Mouse (Mus musculus) CH12.LX (cell line): ENCODE measurements at regions not wholly inside any gene's neighbourhood (a gene's known extent, or its start where the extent isn't known, plus 50 kb on each side); places are given as distances from the start of the nearest gene placed in this dataset.
A peak's percentile ranks its signal among the peaks of the same experiment; 100 is the strongest.

Source experiments
- DNase-seq: peaks from one replicate; pipeline ENCODE4 v3.0.0-alpha.2; 2013; ENCODE audit errors: extremely low read depth
- H3K27ac ChIP-seq: 2 replicates; pipeline ENCODE4 v1.5.1; 2012; ENCODE audit warnings: low read depth, mild to moderate bottlenecking, control low read depth, moderate library complexity; ENCODE audit not compliant: insufficient read depth
- H3K27me3 ChIP-seq: replicated peaks from 2 replicates; pipeline ENCODE3; 2012; ENCODE audit warnings: inconsistent platforms
- H3K36me3 ChIP-seq, 2 experiments: replicated peaks in 1 of 2; 2 replicates each; pipeline versions ENCODE3 to v1.6.1; 2012; ENCODE audit warnings: inconsistent platforms in 1 of 2, low read length in 1 of 2, mild to moderate bottlenecking in 1 of 2, mixed read lengths in 1 of 2, moderate library complexity in 1 of 2; ENCODE audit not compliant: control insufficient read depth in 1 of 2, insufficient read depth in 1 of 2
- H3K4me1 ChIP-seq, 2 experiments: 2 replicates each; pipeline ENCODE4 v1.6.1; 2012; ENCODE audit warnings: inconsistent platforms in 1 of 2, moderate library complexity in 1 of 2; ENCODE audit not compliant: insufficient read depth in 2 of 2, control insufficient read depth in 1 of 2
- H3K4me2 ChIP-seq: 2 replicates; pipeline ENCODE4 v1.6.1; 2012; ENCODE audit warnings: low read depth, mild to moderate bottlenecking, control low read depth; ENCODE audit not compliant: poor library complexity, insufficient read depth, severe bottlenecking
- H3K4me3 ChIP-seq, 3 experiments: fragments of 150-350 bp in 1 of 3; sonication (generic) in 1 of 3; replicated peaks in 1 of 3; 2 replicates each; pipeline versions ENCODE3 to v1.5.1; 2011 to 2012; ENCODE audit warnings: low read depth in 2 of 3, low read length in 2 of 3, mild to moderate bottlenecking in 2 of 3, moderate library complexity in 2 of 3, control low read depth in 1 of 3, improper control_type of control experiment in 1 of 3, inconsistent platforms in 1 of 3, mixed read lengths in 1 of 3; ENCODE audit not compliant: poor library complexity in 1 of 3
- H3K79me2 ChIP-seq: replicated peaks from 2 replicates; pipeline ENCODE4 v1.6.1; 2012; ENCODE audit warnings: mild to moderate bottlenecking, moderate library complexity; ENCODE audit not compliant: control insufficient read depth, poor library complexity, insufficient read depth, severe bottlenecking; ENCODE audit errors: extremely low read depth
- H3K9ac ChIP-seq: 2 replicates; pipeline ENCODE4 v1.6.1; 2012; ENCODE audit warnings: low read depth, mild to moderate bottlenecking, control low read depth, moderate library complexity; ENCODE audit not compliant: insufficient read depth
- H3K9me3 ChIP-seq: replicated peaks from 2 replicates; pipeline ENCODE3; 2012; ENCODE audit warnings: low read length, inconsistent platforms, mixed read lengths
- CHD1 ChIP-seq: IDR thresholded peaks from 2 replicates; pipeline ENCODE4 v1.6.1; 2012; ENCODE audit warnings: low read depth, low read length, improper control_type of control experiment, inconsistent platforms
- CHD2 ChIP-seq: IDR thresholded peaks from 2 replicates; pipeline ENCODE4 v1.6.1; 2011; ENCODE audit warnings: low read length, improper control_type of control experiment
- CTCF ChIP-seq, 2 experiments: IDR thresholded peaks in 1 of 2; conservative IDR thresholded peaks in 1 of 2; 2 replicates each; pipeline ENCODE4 v1.5.1; 2011 to 2012; ENCODE audit warnings: low read depth in 2 of 2, low read length in 2 of 2, improper control_type of control experiment in 1 of 2, inconsistent platforms in 1 of 2, mild to moderate bottlenecking in 1 of 2, moderate library complexity in 1 of 2
- E2F4 ChIP-seq: IDR thresholded peaks from 2 replicates; pipeline ENCODE4 v1.6.1; 2011; ENCODE audit warnings: low read depth, low read length, improper control_type of control experiment; ENCODE audit not compliant: insufficient replicate concordance
- ELF1 ChIP-seq: IDR thresholded peaks from 2 replicates; pipeline ENCODE4 v1.6.1; 2014; ENCODE audit warnings: low read depth, mild to moderate bottlenecking, inconsistent platforms, low read length, improper control_type of control experiment
- EP300 ChIP-seq: IDR thresholded peaks from 2 replicates; pipeline ENCODE4 v1.6.1; 2011; ENCODE audit warnings: low read length, improper control_type of control experiment
- ETS1 ChIP-seq: conservative IDR thresholded peaks from 2 replicates; pipeline ENCODE4 v1.6.1; 2012; ENCODE audit warnings: low read depth, mild to moderate bottlenecking, inconsistent platforms, low read length, improper control_type of control experiment, moderate library complexity
- GABPA ChIP-seq: IDR thresholded peaks from 2 replicates; pipeline ENCODE4 v1.6.1; 2012; ENCODE audit warnings: low read depth, low read length, improper control_type of control experiment, inconsistent platforms; ENCODE audit not compliant: insufficient replicate concordance
- IRF4 ChIP-seq: IDR thresholded peaks from 2 replicates; pipeline ENCODE4 v1.6.1; 2014; ENCODE audit warnings: low read depth, mild to moderate bottlenecking, inconsistent platforms, low read length, improper control_type of control experiment
- JUND ChIP-seq: conservative IDR thresholded peaks from 2 replicates; pipeline ENCODE4 v1.6.1; 2011; ENCODE audit warnings: low read depth, low read length, improper control_type of control experiment
- KAT2A ChIP-seq: IDR thresholded peaks from 2 replicates; pipeline ENCODE4 v1.6.1; 2012; ENCODE audit warnings: low read length, improper control_type of control experiment, inconsistent platforms; ENCODE audit not compliant: insufficient replicate concordance
- MAX ChIP-seq: IDR thresholded peaks from 2 replicates; pipeline ENCODE4 v1.6.1; 2011; ENCODE audit warnings: low read length, improper control_type of control experiment
- MAZ ChIP-seq: IDR thresholded peaks from 2 replicates; pipeline ENCODE4 v1.6.1; 2012; ENCODE audit warnings: low read depth, mild to moderate bottlenecking, inconsistent platforms, low read length, improper control_type of control experiment, moderate library complexity
- MYC ChIP-seq: IDR thresholded peaks from 2 replicates; pipeline ENCODE4 v1.6.1; 2011; ENCODE audit warnings: low read depth, mild to moderate bottlenecking, improper control_type of control experiment, low read length
- NRF1 ChIP-seq: IDR thresholded peaks from 2 replicates; pipeline ENCODE4 v1.6.1; 2014; ENCODE audit warnings: low read depth, mild to moderate bottlenecking, inconsistent platforms, low read length, improper control_type of control experiment, moderate library complexity
- POLR2AphosphoS2 ChIP-seq: IDR thresholded peaks from 2 replicates; pipeline ENCODE4 v1.6.1; 2011; ENCODE audit warnings: low read depth, low read length, improper control_type of control experiment
- RAD21 ChIP-seq: IDR thresholded peaks from 2 replicates; pipeline ENCODE4 v1.6.1; 2011; ENCODE audit warnings: low read depth, mild to moderate bottlenecking, low read length, improper control_type of control experiment, moderate library complexity
- SIN3A ChIP-seq: IDR thresholded peaks from 2 replicates; pipeline ENCODE4 v1.6.1; 2012; ENCODE audit warnings: low read length, improper control_type of control experiment, inconsistent platforms
- SMC3 ChIP-seq: IDR thresholded peaks from 2 replicates; pipeline ENCODE4 v1.6.1; 2011; ENCODE audit warnings: low read depth, low read length, improper control_type of control experiment
- TBP ChIP-seq: conservative IDR thresholded peaks from 2 replicates; pipeline ENCODE4 v1.6.1; 2011; ENCODE audit warnings: low read depth, low read length, improper control_type of control experiment
- TCF12 ChIP-seq: IDR thresholded peaks from 2 replicates; pipeline ENCODE4 v1.6.1; 2014; ENCODE audit warnings: low read depth, mild to moderate bottlenecking, inconsistent platforms, low read length, improper control_type of control experiment
- ZKSCAN1 ChIP-seq: IDR thresholded peaks from 2 replicates; pipeline ENCODE4 v1.6.1; 2012; ENCODE audit warnings: low read depth, inconsistent platforms, low read length, improper control_type of control experiment, borderline replicate concordance
- dilution Hi-C: fragments of 300-500 bp; cut with MboI; formaldehyde crosslinking; loops from 2 replicates; pipeline ENCODE4 v1.14.3; 2020; ENCODE audit warnings: low sequenced_read_pairs; ENCODE audit not compliant: extremely low pct_unique_long_range_greater_than_20kb, extremely low pct_ligation_motif_present
- in situ Hi-C: fragments of 300-500 bp; cut with MboI; formaldehyde crosslinking; loops from 3 replicates; pipeline ENCODE4 v1.14.3; 2019; ENCODE audit warnings: low sequenced_read_pairs, low pct_ligation_motif_present, low pct_unique_long_range_greater_than_20kb, mixed read lengths

GRCm38 (mm10) chr1:161657511-161657910 lies 130.8 kb downstream of the Fasl start:
- Histone ChIP-seq H3K4me3 (no peak overlapping the region), H3K9me3 (peaks cover 3% of the 10 kb centered on the region)
- dilution Hi-C loops = no loop called here

DNA sequence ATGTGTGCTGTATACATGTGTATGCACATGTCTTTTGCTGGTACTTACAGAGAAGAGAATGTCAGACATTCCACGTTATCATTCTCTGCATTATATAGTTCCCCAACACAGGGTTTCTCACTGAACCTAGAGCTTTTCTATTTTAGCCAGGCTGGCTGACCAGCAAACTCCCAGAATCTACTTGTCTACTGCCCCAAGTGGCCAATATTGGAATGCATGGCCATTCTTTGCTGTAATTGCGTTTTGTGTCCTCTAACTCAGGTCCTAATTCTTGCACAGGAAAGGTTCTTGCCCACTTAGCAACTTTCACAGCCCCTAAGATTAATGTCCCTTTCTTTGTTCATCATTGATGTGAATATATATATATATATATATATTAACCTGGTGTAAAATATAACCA lies 138.9 kb downstream of the Fasl start:
- DNase-seq = peak; percentile 23
- Histone ChIP-seq H3K9me3 (no peaks in the 10 kb centered on the region), H3K27ac (no peak overlapping the region), H3K9ac (no peak overlapping the region), H3K4me3 (no peak overlapping the region), H3K36me3 (no peaks in the 10 kb centered on the region), H3K79me2 (no peaks in the 10 kb centered on the region), H3K4me1 (no peaks in the 10 kb centered on the region), H3K4me2 (no peak overlapping the region), H3K27me3 (no peaks in the 10 kb centered on the region)
- dilution Hi-C loops (no loop called here), in situ Hi-C loops (no loop called here)
- peak; percentile 52 to 72 for TF ChIP-seq CTCF (conservative IDR thresholded peaks at IDR 0.05 in 1 of 2, IDR thresholded peaks at IDR 0.05 in 1 of 2; ENCODE audit: low read depth in 2 of 2, low read length in 2 of 2)
- TF ChIP-seq SMC3 = peak; percentile 41; the same call in 1 of the 2 replicates
- TF ChIP-seq JUND = no peak
- TF ChIP-seq RAD21 = peak; percentile 57

More at GRCm38 (mm10) chr1:161657511-161657910, 130.8 kb downstream of the Fasl start:
- no peaks in the 10 kb centered on the region for H3K36me3 ChIP-seq
- no peaks in the 10 kb centered on the region for H3K79me2 ChIP-seq
- in situ Hi-C loops = no loop called here
- H3K27ac ChIP-seq = no peak overlapping the region
- no peak for TF ChIP-seq JUND
- no peak for TF ChIP-seq MAX
- no peak for TF ChIP-seq TBP
- no peak for TF ChIP-seq CHD1
- TF ChIP-seq MYC = no peak
- TF ChIP-seq ZKSCAN1 = no peak
- no peak for TF ChIP-seq SIN3A
- TF ChIP-seq ELF1 = no peak
- TF ChIP-seq TCF12 = no peak
- TF ChIP-seq CTCF (conservative IDR thresholded peaks at IDR 0.05 in 1 of 2, IDR thresholded peaks at IDR 0.05 in 1 of 2; ENCODE audit: low read depth in 2 of 2, low read length in 2 of 2) = no peak
- TF ChIP-seq IRF4 = peak; percentile 66
- TF ChIP-seq GABPA = no peak
- no peak for TF ChIP-seq CHD2
- TF ChIP-seq POLR2AphosphoS2 = no peak
- TF ChIP-seq EP300 = peak; percentile 54
- no peak for TF ChIP-seq SMC3
- TF ChIP-seq KAT2A = no peak
- TF ChIP-seq ETS1 = peak; percentile 52; the same call in 1 of the 2 replicates
- TF ChIP-seq E2F4 = no peak
- no peak for TF ChIP-seq NRF1
- no peak for TF ChIP-seq MAZ
- H3K4me1 ChIP-seq = peaks cover 0 to 18% of the 10 kb centered on the region in 2 experiments; a peak in 2 of 4 replicates
- no peak overlapping the region for H3K9ac ChIP-seq
- peak; percentile 19 for DNase-seq
- no peaks in the 10 kb centered on the region for H3K27me3 ChIP-seq
- H3K4me2 ChIP-seq = no peak overlapping the region
